Mouse (Mus musculus): ENCODE data around the gene Tspan9. TPM values are rescaled to one million over a fixed set of nuclear protein-coding genes. Genes with fewer than 3 reads are reported as not detected.
A peak's percentile ranks its signal among the peaks of the same experiment; 100 is the strongest.

Gene Tspan9
- polyA plus RNA-seq, 2 experiments = 134 to 151 TPM

GRCm38 (mm10) chr6:128002104-128002503 is 141.3 kb downstream of the Tspan9 start:
- H3K36me3 ChIP-seq (ENCODE audit: control insufficient read depth, insufficient read depth, low read length) = no peaks in the 10 kb centered on the region
- H3K9ac ChIP-seq (ENCODE audit: low read depth, low read length, severe bottlenecking) = 0 out of 2 replicates have a peak overlapping the region, but pooled peaks have one; percentile 2
- DNase-seq (ENCODE audit: low spot score) (no peak), ATAC-seq (ENCODE audit: low FRiP score, low read depth) (no peak)
- H3K27ac ChIP-seq (replicated peaks; ENCODE audit: low read depth, low read length) = no peak overlapping the region
- no peaks in the 10 kb centered on the region for H3K27me3 ChIP-seq (ENCODE audit: control insufficient read depth, insufficient read depth, low read length)
- H3K4me2 ChIP-seq (replicated peaks; ENCODE audit: low read depth, low read length, severe bottlenecking) = no peak overlapping the region
- H3K4me1 ChIP-seq (ENCODE audit: control insufficient read depth, insufficient read depth, low read length) = peaks cover 10% of the 10 kb centered on the region; the same call in 1 of the 2 replicates
- no peak overlapping the region for H3K4me3 ChIP-seq (replicated peaks; ENCODE audit: low read length)
- 41% methylated on average over 10 of the region's 10 CpGs for WGBS
- no peaks in the 10 kb centered on the region for H3K9me3 ChIP-seq (ENCODE audit: control insufficient read depth, low read length)
- TF ChIP-seq POLR2A (IDR thresholded peaks at IDR 0.05; ENCODE audit: borderline replicate concordance, extremely low read depth, insufficient read depth, insufficient read length) = no peak

GRCm38 (mm10) chr6:128001587-128001986 is 141.8 kb downstream of the Tspan9 start:
- H3K9ac ChIP-seq (ENCODE audit: low read depth, low read length, severe bottlenecking) = no peak overlapping the region

GRCm38 (mm10) chr6:128000777-128001176 is 142.6 kb downstream of the Tspan9 start:
- Histone ChIP-seq H3K27me3 (ENCODE audit: control insufficient read depth, insufficient read depth, low read length) (no peaks in the 10 kb centered on the region), H3K4me2 (replicated peaks; ENCODE audit: low read depth, low read length, severe bottlenecking) (no peak overlapping the region), H3K4me3 (replicated peaks; ENCODE audit: low read length) (no peak overlapping the region), H3K9ac (ENCODE audit: low read depth, low read length, severe bottlenecking) (no peak overlapping the region), H3K4me1 (ENCODE audit: control insufficient read depth, insufficient read depth, low read length) (peaks cover 10% of the 10 kb centered on the region; the same call in 1 of the 2 replicates), H3K36me3 (ENCODE audit: control insufficient read depth, insufficient read depth, low read length) (no peaks in the 10 kb centered on the region), H3K9me3 (ENCODE audit: control insufficient read depth, low read length) (no peaks in the 10 kb centered on the region), H3K27ac (replicated peaks; ENCODE audit: low read depth, low read length) (no peak overlapping the region)
- ATAC-seq (ENCODE audit: low FRiP score, low read depth) (no peak), DNase-seq (ENCODE audit: low spot score) (no peak)
- WGBS = 83% methylated on average over 1 of the region's 3 CpGs
- no peak for TF ChIP-seq POLR2A (IDR thresholded peaks at IDR 0.05; ENCODE audit: borderline replicate concordance, extremely low read depth, insufficient read depth, insufficient read length)

More at GRCm38 (mm10) chr6:128001587-128001986, 141.8 kb downstream of the Tspan9 start:
- H3K36me3 ChIP-seq (ENCODE audit: control insufficient read depth, insufficient read depth, low read length) = no peaks in the 10 kb centered on the region
- 65% methylated on average over 1 of the region's 1 CpGs for WGBS
- no peak for TF ChIP-seq POLR2A (IDR thresholded peaks at IDR 0.05; ENCODE audit: borderline replicate concordance, extremely low read depth, insufficient read depth, insufficient read length)
- H3K27me3 ChIP-seq (ENCODE audit: control insufficient read depth, insufficient read depth, low read length) = no peaks in the 10 kb centered on the region
- no peaks in the 10 kb centered on the region for H3K9me3 ChIP-seq (ENCODE audit: control insufficient read depth, low read length)
- H3K4me2 ChIP-seq (replicated peaks; ENCODE audit: low read depth, low read length, severe bottlenecking) = no peak overlapping the region
- no peak overlapping the region for H3K4me3 ChIP-seq (replicated peaks; ENCODE audit: low read length)
- peaks cover 10% of the 10 kb centered on the region; the same call in 1 of the 2 replicates for H3K4me1 ChIP-seq (ENCODE audit: control insufficient read depth, insufficient read depth, low read length)
- ATAC-seq (ENCODE audit: low FRiP score, low read depth) = no peak
- no peak for DNase-seq (ENCODE audit: low spot score)
- no peak overlapping the region for H3K27ac ChIP-seq (replicated peaks; ENCODE audit: low read depth, low read length)

DNA sequence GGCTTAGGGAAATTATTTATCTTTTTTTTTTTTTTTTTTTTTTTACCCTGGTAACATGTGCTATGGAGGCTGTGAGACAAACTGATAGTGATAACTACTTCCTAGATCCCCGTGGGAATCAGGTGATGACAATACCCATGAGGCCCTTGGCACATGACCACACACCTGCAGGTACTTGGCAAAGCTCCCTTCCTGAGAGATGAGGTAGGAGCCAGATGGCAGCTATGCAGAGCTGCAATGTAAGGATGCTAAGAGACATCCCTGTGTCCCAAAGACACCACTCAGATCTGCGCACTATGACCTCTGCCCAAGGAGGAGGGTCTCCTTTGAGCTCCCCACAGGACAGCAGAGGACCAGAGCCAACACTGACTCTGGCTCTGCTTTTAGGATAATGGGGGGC is 144.3 kb downstream of the Tspan9 start:
- ATAC-seq (ENCODE audit: low FRiP score, low read depth) = no peak

GRCm38 (mm10) chr6:127996928-127997327 is 146.5 kb downstream of the Tspan9 start:
- H3K36me3 ChIP-seq (ENCODE audit: control insufficient read depth, insufficient read depth, low read length) = peaks cover 8% of the 10 kb centered on the region; the same call in 1 of the 2 replicates
- H3K9ac ChIP-seq (ENCODE audit: low read depth, low read length, severe bottlenecking) = no peak overlapping the region
- no peaks in the 10 kb centered on the region for H3K4me1 ChIP-seq (ENCODE audit: control insufficient read depth, insufficient read depth, low read length)
- 79% methylated on average over 4 of the region's 5 CpGs for WGBS
- DNase-seq (ENCODE audit: low spot score) = no peak
- no peaks in the 10 kb centered on the region for H3K27me3 ChIP-seq (ENCODE audit: control insufficient read depth, insufficient read depth, low read length)
- H3K4me3 ChIP-seq (replicated peaks; ENCODE audit: low read length) = no peak overlapping the region
- H3K27ac ChIP-seq (replicated peaks; ENCODE audit: low read depth, low read length) = no peak overlapping the region
- TF ChIP-seq POLR2A (IDR thresholded peaks at IDR 0.05; ENCODE audit: borderline replicate concordance, extremely low read depth, insufficient read depth, insufficient read length) = no peak
- H3K4me2 ChIP-seq (replicated peaks; ENCODE audit: low read depth, low read length, severe bottlenecking) = no peak overlapping the region
- no peak for ATAC-seq (ENCODE audit: low FRiP score, low read depth)
- no peaks in the 10 kb centered on the region for H3K9me3 ChIP-seq (ENCODE audit: control insufficient read depth, low read length)

More for the DNA sequence above, 144.3 kb downstream of the Tspan9 start:
- no peaks in the 10 kb centered on the region for H3K27me3 ChIP-seq (ENCODE audit: control insufficient read depth, insufficient read depth, low read length)
- H3K36me3 ChIP-seq (ENCODE audit: control insufficient read depth, insufficient read depth, low read length) = no peaks in the 10 kb centered on the region
- peaks cover 10% of the 10 kb centered on the region; the same call in 1 of the 2 replicates for H3K4me1 ChIP-seq (ENCODE audit: control insufficient read depth, insufficient read depth, low read length)
- no peak overlapping the region for H3K4me2 ChIP-seq (replicated peaks; ENCODE audit: low read depth, low read length, severe bottlenecking)
- no peak overlapping the region for H3K4me3 ChIP-seq (replicated peaks; ENCODE audit: low read length)
- DNase-seq (ENCODE audit: low spot score) = no peak
- 90% methylated on average over 2 of the region's 2 CpGs for WGBS
- TF ChIP-seq POLR2A (IDR thresholded peaks at IDR 0.05; ENCODE audit: borderline replicate concordance, extremely low read depth, insufficient read depth, insufficient read length) = no peak
- no peaks in the 10 kb centered on the region for H3K9me3 ChIP-seq (ENCODE audit: control insufficient read depth, low read length)
- H3K9ac ChIP-seq (ENCODE audit: low read depth, low read length, severe bottlenecking) = no peak overlapping the region
- no peak overlapping the region for H3K27ac ChIP-seq (replicated peaks; ENCODE audit: low read depth, low read length)

Data from limb, embryonic 14.5 days (tissue).